Mouse (Mus musculus): ENCODE results near the gene Dusp12. TPM values are rescaled to one million over a fixed set of nuclear protein-coding genes. Genes with fewer than 3 reads are reported as not detected.

Gene Dusp12
- polyA plus RNA-seq, 1 experiment = 0.16 TPM

GRCm38 (mm10) chr1:170867691-170868105 is 17.6 kb downstream of the Dusp12 start, which contains the start of gene Atf6:
Atf6 (minus strand) TSS chr1:170867771.
- peaks cover 40% of the 10 kb centered on the region for H3K4me1 ChIP-seq (ENCODE audit: control insufficient read depth)
- peak within 1 kb of the TSS; percentile 78 for H3K4me3 ChIP-seq (replicated peaks)
- peaks cover 5% of the 10 kb centered on the region for H3K36me3 ChIP-seq (ENCODE audit: control insufficient read depth)
- no peaks in the 10 kb centered on the region for H3K9me3 ChIP-seq (ENCODE audit: control insufficient read depth, low read length)
- TF ChIP-seq GATA1 (IDR thresholded peaks at IDR 0.05; ENCODE audit: low read length) (peak; percentile 39; the same call in 1 of the 2 replicates), TAL1 (IDR thresholded peaks at IDR 0.05; ENCODE audit: low read length) (no peak)
- no peaks in the 10 kb centered on the region for H3K27me3 ChIP-seq (ENCODE audit: control insufficient read depth)

- no peak for TF ChIP-seq TAL1 (IDR thresholded peaks at IDR 0.05; ENCODE audit: low read length)
- TF ChIP-seq GATA1 (IDR thresholded peaks at IDR 0.05; ENCODE audit: low read length) = no peak
- H3K27me3 ChIP-seq (ENCODE audit: control insufficient read depth) = no peaks in the 10 kb centered on the region
- H3K4me1 ChIP-seq (ENCODE audit: control insufficient read depth) = peaks cover 43% of the 10 kb centered on the region
- peak overlapping the region; percentile 78 for H3K4me3 ChIP-seq (replicated peaks)
- H3K36me3 ChIP-seq (ENCODE audit: control insufficient read depth) = peaks cover 5% of the 10 kb centered on the region
- no peaks in the 10 kb centered on the region for H3K9me3 ChIP-seq (ENCODE audit: control insufficient read depth, low read length)
Observed at GRCm38 (mm10) chr1:170866992-170867690, 18.2 kb downstream of the Dusp12 start.

- no peak overlapping the region for H3K4me3 ChIP-seq (replicated peaks)
Observed at GRCm38 (mm10) chr1:170865406-170865805, 19.9 kb downstream of the Dusp12 start.

DNA sequence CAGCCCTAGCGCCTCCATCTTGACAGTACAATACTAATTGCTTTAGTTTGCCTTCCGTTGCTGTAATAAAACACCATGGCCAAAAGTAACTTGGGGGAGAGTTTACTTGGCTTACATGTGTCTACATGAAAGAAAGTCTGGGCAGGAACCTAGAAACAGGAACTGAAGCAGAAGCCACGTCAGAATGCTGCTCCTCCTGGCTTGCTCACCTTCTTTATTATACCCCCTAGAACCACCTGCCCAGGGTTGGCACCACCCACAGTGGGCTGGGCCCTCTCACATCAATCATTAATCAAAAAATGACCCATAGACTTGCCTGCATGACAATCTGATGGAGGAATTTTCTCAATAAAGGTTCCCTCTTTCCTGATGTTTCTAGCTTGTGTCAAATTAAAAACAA is 20.6 kb downstream of the Dusp12 start:
- no peaks in the 10 kb centered on the region for H3K36me3 ChIP-seq (ENCODE audit: control insufficient read depth)
- TF ChIP-seq GATA1 (IDR thresholded peaks at IDR 0.05; ENCODE audit: low read length) = no peak
- TF ChIP-seq TAL1 (IDR thresholded peaks at IDR 0.05; ENCODE audit: low read length) = no peak
- no peaks in the 10 kb centered on the region for H3K9me3 ChIP-seq (ENCODE audit: control insufficient read depth, low read length)
- H3K4me1 ChIP-seq (ENCODE audit: control insufficient read depth) = peaks cover 52% of the 10 kb centered on the region
- H3K27me3 ChIP-seq (ENCODE audit: control insufficient read depth) = no peaks in the 10 kb centered on the region
- no peak overlapping the region for H3K4me3 ChIP-seq (replicated peaks)

More at GRCm38 (mm10) chr1:170865406-170865805, 19.9 kb downstream of the Dusp12 start:
- Histone ChIP-seq H3K27me3 (ENCODE audit: control insufficient read depth) (no peaks in the 10 kb centered on the region), H3K4me1 (ENCODE audit: control insufficient read depth) (peaks cover 52% of the 10 kb centered on the region), H3K9me3 (ENCODE audit: control insufficient read depth, low read length) (no peaks in the 10 kb centered on the region), H3K36me3 (ENCODE audit: control insufficient read depth) (no peaks in the 10 kb centered on the region)
- TF ChIP-seq GATA1 (IDR thresholded peaks at IDR 0.05; ENCODE audit: low read length) (no peak), TAL1 (IDR thresholded peaks at IDR 0.05; ENCODE audit: low read length) (no peak)

DNA sequence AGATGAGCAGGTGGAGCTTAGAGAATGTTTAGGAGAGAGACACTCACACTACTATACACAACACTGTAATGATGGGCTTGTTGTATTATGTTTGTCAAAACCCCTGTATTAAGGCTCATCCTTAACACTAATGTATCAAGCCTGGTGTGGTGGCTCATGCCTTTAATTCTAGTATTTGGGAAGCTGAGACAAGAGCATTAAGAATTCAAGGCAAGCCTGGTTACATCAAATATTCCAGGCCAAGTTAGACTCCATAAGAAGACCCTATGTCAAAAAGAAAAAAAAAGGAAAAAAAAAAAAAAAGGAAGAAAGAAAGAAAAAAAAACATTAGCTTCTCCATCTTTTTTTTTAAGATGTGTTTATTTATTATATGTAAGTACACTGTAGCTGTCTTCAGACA is 21.1 kb downstream of the Dusp12 start:
- no peaks in the 10 kb centered on the region for H3K9me3 ChIP-seq (ENCODE audit: control insufficient read depth, low read length)
- TF ChIP-seq GATA1 (IDR thresholded peaks at IDR 0.05; ENCODE audit: low read length) = no peak
- TF ChIP-seq TAL1 (IDR thresholded peaks at IDR 0.05; ENCODE audit: low read length) = no peak
- peaks cover 53% of the 10 kb centered on the region for H3K4me1 ChIP-seq (ENCODE audit: control insufficient read depth)
- H3K36me3 ChIP-seq (ENCODE audit: control insufficient read depth) = no peaks in the 10 kb centered on the region
- H3K4me3 ChIP-seq (replicated peaks) = no peak overlapping the region
- no peaks in the 10 kb centered on the region for H3K27me3 ChIP-seq (ENCODE audit: control insufficient read depth)

- Histone ChIP-seq H3K4me3 (replicated peaks) (no peak overlapping the region), H3K9me3 (ENCODE audit: control insufficient read depth, low read length) (no peaks in the 10 kb centered on the region), H3K4me1 (ENCODE audit: control insufficient read depth) (peaks cover 50% of the 10 kb centered on the region), H3K27me3 (ENCODE audit: control insufficient read depth) (no peaks in the 10 kb centered on the region), H3K36me3 (ENCODE audit: control insufficient read depth) (no peaks in the 10 kb centered on the region)
- TF ChIP-seq GATA1 (IDR thresholded peaks at IDR 0.05; ENCODE audit: low read length) = no peak
- TF ChIP-seq TAL1 (IDR thresholded peaks at IDR 0.05; ENCODE audit: low read length) = no peak
Observed at GRCm38 (mm10) chr1:170863033-170863432, 22.3 kb downstream of the Dusp12 start.

DNA sequence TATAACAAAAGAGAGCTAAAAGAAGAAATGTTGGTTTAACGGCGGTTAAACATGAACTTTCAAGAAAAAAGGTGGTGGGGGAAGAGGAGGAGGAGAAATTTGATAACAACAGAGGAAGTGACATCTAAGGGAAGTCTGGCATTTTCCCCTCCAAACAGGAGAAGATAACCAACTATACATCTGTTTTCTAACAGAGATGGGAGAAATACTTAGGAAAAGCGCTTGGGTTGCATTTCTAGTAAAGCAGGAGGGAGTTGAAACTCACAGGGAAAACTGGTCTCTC is 23.0 kb downstream of the Dusp12 start:
- no peak for TF ChIP-seq GATA1 (IDR thresholded peaks at IDR 0.05; ENCODE audit: low read length)
- TF ChIP-seq TAL1 (IDR thresholded peaks at IDR 0.05; ENCODE audit: low read length) = no peak
- H3K4me1 ChIP-seq (ENCODE audit: control insufficient read depth) = peaks cover 56% of the 10 kb centered on the region
- H3K36me3 ChIP-seq (ENCODE audit: control insufficient read depth) = no peaks in the 10 kb centered on the region
- H3K4me3 ChIP-seq (replicated peaks) = no peak overlapping the region
- H3K9me3 ChIP-seq (ENCODE audit: control insufficient read depth, low read length) = no peaks in the 10 kb centered on the region
- no peaks in the 10 kb centered on the region for H3K27me3 ChIP-seq (ENCODE audit: control insufficient read depth)

GRCm38 (mm10) chr1:170861671-170862434 is 23.5 kb downstream of the Dusp12 start:
- Histone ChIP-seq H3K27me3 (ENCODE audit: control insufficient read depth) (no peaks in the 10 kb centered on the region), H3K4me3 (replicated peaks) (no peak overlapping the region)

GRCm38 (mm10) chr1:170858872-170859271 is 26.5 kb downstream of the Dusp12 start:
- peaks cover 34% of the 10 kb centered on the region for H3K4me1 ChIP-seq (ENCODE audit: control insufficient read depth)

More at GRCm38 (mm10) chr1:170861671-170862434, 23.5 kb downstream of the Dusp12 start:
- Histone ChIP-seq H3K9me3 (ENCODE audit: control insufficient read depth, low read length) (no peaks in the 10 kb centered on the region), H3K4me1 (ENCODE audit: control insufficient read depth) (peaks cover 57% of the 10 kb centered on the region), H3K36me3 (ENCODE audit: control insufficient read depth) (no peaks in the 10 kb centered on the region)
- TF ChIP-seq GATA1 (IDR thresholded peaks at IDR 0.05; ENCODE audit: low read length) = no peak
- TF ChIP-seq TAL1 (IDR thresholded peaks at IDR 0.05; ENCODE audit: low read length) = no peak

More at GRCm38 (mm10) chr1:170858872-170859271, 26.5 kb downstream of the Dusp12 start:
- no peaks in the 10 kb centered on the region for H3K9me3 ChIP-seq (ENCODE audit: control insufficient read depth, low read length)
- no peak overlapping the region for H3K4me3 ChIP-seq (replicated peaks)
- H3K36me3 ChIP-seq (ENCODE audit: control insufficient read depth) = peaks cover 7% of the 10 kb centered on the region
- H3K27me3 ChIP-seq (ENCODE audit: control insufficient read depth) = no peaks in the 10 kb centered on the region
- TF ChIP-seq GATA1 (IDR thresholded peaks at IDR 0.05; ENCODE audit: low read length) = no peak
- TF ChIP-seq TAL1 (IDR thresholded peaks at IDR 0.05; ENCODE audit: low read length) = no peak
